Mouse (Mus musculus): ENCODE results near the gene Lhx6.

The Lhx6 gene

GRCm38 (mm10) chr2:36039297-36039985, 65.8 kb downstream of the Lhx6 start:
- no peak for DNase-seq (ENCODE audit: extremely low read depth, insufficient read length, low spot score)

GRCm38 (mm10) chr2:36035413-36036081, 69.7 kb downstream of the Lhx6 start:
- no peak for DNase-seq (ENCODE audit: extremely low read depth, insufficient read length, low spot score)

GRCm38 (mm10) chr2:36034898-36035297, 70.3 kb downstream of the Lhx6 start:
- DNase-seq (ENCODE audit: extremely low read depth, insufficient read length, low spot score), result no peak

- DNase-seq (ENCODE audit: extremely low read depth, insufficient read length, low spot score), result no peak
These were observed 71.2 kb downstream of the Lhx6 start for GRCm38 (mm10) chr2:36033966-36034365.

GRCm38 (mm10) chr2:36032884-36033283, 72.3 kb downstream of the Lhx6 start:
- no peak for DNase-seq (ENCODE audit: extremely low read depth, insufficient read length, low spot score)
